Mouse (Mus musculus) small intestine, adult 2 months (tissue): ENCODE measurements around the gene Metrnl. TPM values are rescaled to one million over a fixed set of nuclear protein-coding genes. Genes with fewer than 3 reads are reported as not detected.
A peak's percentile ranks its signal among the peaks of the same experiment; 100 is the strongest.

Experiments used
- H3K27ac ChIP-seq: fragments of 200-500 bp; 2 replicates; pipeline ENCODE4 v1.5.1; 2012; ENCODE audit warnings: low read depth, low read length, control low read depth, inconsistent platforms; ENCODE audit not compliant: insufficient read depth
- H3K27me3 ChIP-seq: fragments of 200-500 bp; 2 replicates; pipeline ENCODE4 v1.6.1; 2012; ENCODE audit warnings: mild to moderate bottlenecking, moderate library complexity, low read length, inconsistent platforms; ENCODE audit not compliant: control insufficient read depth, insufficient read depth
- H3K36me3 ChIP-seq: fragments of 200-500 bp; 2 replicates; pipeline ENCODE4 v1.6.1; 2012; ENCODE audit warnings: mild to moderate bottlenecking, low read length, control low read depth, inconsistent platforms; ENCODE audit not compliant: control insufficient read depth, insufficient read depth
- H3K4me1 ChIP-seq: fragments of 200-500 bp; 2 replicates; pipeline ENCODE4 v1.6.1; 2012; ENCODE audit warnings: low read length, inconsistent platforms, mixed read lengths; ENCODE audit not compliant: control insufficient read depth, insufficient read depth, insufficient read length
- H3K4me3 ChIP-seq: fragments of 200-500 bp; 2 replicates; pipeline ENCODE4 v1.5.1; 2012; ENCODE audit warnings: low read depth, mild to moderate bottlenecking, control low read depth, inconsistent platforms, low read length, moderate library complexity
- CTCF ChIP-seq: fragments of 200-500 bp; IDR thresholded peaks from 2 replicates; pipeline ENCODE4 v1.5.1; 2012; ENCODE audit warnings: low read depth, mild to moderate bottlenecking, control low read depth, inconsistent platforms, low read length, moderate library complexity, mixed read lengths; ENCODE audit not compliant: insufficient replicate concordance, insufficient read length; ENCODE audit errors: extremely low read depth
- POLR2A ChIP-seq: fragments of 200-500 bp; IDR thresholded peaks from 2 replicates; pipeline ENCODE4 v1.6.1; 2012; ENCODE audit warnings: low read depth, mild to moderate bottlenecking, control low read depth, inconsistent platforms, low read length, moderate library complexity
- WGBS: fragments of 180-500 bp; shearing (Covaris S2); methylation state at CpG from one replicate; pipeline ENCODE4 v1.1.7; 2018; 5-methylcytosine and 5-hydroxymethylcytosine counted together
- polyA plus RNA-seq: library from polyadenylated mRNA; depleted of rRNA; stranded (reverse); fragments of >200 nt; gene quantifications from 2 replicates; pipeline ENCODE4 v1.2.3, GENCODE M21; 2012

The Metrnl gene
- polyA plus RNA-seq, 1 experiment, result 219 TPM

DNA sequence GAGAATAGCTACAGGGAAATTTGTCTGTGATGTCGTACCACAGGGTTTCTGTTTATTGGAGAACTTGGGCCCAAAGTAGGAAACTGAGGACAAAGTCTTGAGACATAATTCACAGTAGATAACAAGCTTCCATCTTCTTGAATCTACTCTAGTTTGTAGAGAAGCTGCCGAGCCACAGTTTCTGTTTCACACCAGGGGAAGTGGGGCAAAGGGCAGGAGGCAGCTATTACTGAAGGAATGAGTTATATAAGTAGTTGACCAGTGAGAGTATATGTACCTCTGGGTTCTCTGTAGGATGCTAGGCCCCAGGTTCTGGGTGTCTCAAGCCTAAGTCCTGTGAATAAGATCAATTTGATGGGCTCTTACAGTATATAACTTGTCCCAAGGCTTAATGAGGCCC is 12.2 kb downstream of the Metrnl start:
- 25% methylated on average over 2 of the region's 2 CpGs for WGBS
- Histone ChIP-seq H3K36me3 (peaks cover 56% of the 10 kb centered on the region), H3K4me1 (peaks cover 49% of the 10 kb centered on the region), H3K4me3 (no peak overlapping the region), H3K27me3 (no peaks in the 10 kb centered on the region), H3K27ac (peak overlapping the region; percentile 100)
- TF ChIP-seq POLR2A (no peak), CTCF (no peak)

DNA sequence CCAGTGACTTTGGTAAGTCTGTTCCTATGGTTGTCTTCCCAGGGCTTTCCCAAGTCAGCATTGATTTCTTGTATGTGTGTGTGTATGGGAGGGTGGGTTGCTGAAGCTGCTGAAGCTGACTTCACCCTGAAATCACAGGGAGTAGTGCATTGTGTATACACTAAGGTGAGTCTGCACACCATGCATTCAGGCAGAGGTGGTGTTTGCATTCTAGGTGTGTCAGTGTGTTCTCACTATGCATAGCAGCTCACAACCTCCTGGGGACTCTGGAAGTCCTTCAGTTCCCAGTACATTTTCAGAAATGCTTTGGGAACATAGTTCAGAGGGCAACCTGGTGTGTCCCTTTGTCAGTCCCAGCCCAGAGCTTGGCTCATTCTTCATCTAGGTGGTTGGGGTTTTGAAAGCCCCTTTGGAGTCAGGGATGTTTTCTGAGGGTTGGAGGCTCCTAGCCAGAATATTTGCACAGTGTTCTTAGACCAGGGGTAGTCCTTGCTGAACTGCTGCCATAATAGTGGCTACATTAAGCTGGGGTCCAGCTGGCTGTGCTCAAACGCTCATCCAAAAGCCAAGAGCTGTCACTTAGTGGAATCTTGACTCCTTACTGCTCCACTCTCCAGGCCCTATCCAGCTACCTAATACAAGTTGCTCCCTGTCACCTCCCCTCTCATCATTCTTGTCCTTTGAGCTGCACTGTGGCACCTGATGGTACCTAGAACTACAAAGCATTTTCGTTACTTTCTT is 13.6 kb downstream of the Metrnl start:
- WGBS, result 82% methylated on average over 2 of the region's 2 CpGs
- Histone ChIP-seq H3K27me3 (no peaks in the 10 kb centered on the region), H3K4me3 (no peak overlapping the region), H3K4me1 (peaks cover 57% of the 10 kb centered on the region), H3K36me3 (peaks cover 48% of the 10 kb centered on the region), H3K27ac (peak overlapping the region; percentile 100; the same call in 1 of the 2 replicates)
- TF ChIP-seq CTCF (no peak), POLR2A (no peak)

DNA sequence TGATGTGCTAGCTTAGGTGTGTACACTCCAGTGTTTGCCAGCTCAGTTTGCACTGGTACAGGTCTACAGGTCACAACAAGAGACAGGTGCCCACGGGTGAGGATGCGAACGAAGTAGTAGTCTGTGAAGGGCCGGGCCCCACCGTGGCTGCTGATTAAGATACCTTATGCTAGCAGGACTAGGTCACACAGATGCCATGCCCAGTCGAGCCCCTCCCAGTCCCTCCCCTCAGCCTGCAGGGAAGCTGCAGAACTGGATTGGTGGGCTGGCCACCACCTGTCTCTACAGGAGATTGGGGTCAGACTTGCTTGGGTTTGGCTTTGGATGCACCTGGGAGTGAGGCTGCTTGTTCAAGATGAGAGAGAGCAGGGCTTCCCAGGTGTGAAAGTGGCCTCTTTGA is 16.4 kb downstream of the Metrnl start:
- WGBS, result 18% methylated on average over 6 of the region's 6 CpGs
- Histone ChIP-seq H3K27ac (0 out of 2 replicates have a peak overlapping the region, but pooled peaks have one; percentile 1), H3K36me3 (peaks cover 36% of the 10 kb centered on the region), H3K4me1 (peaks cover 36% of the 10 kb centered on the region), H3K27me3 (no peaks in the 10 kb centered on the region), H3K4me3 (no peak overlapping the region)
- no peak for TF ChIP-seq CTCF
- TF ChIP-seq POLR2A, result no peak

GRCm38 (mm10) chr11:121720752-121721151 is 19.4 kb downstream of the Metrnl start:
- Histone ChIP-seq H3K36me3 (peaks cover 21% of the 10 kb centered on the region), H3K27ac (no peak overlapping the region), H3K4me3 (no peak overlapping the region), H3K27me3 (no peaks in the 10 kb centered on the region), H3K4me1 (peaks cover 23% of the 10 kb centered on the region)
- TF ChIP-seq CTCF, result no peak
- TF ChIP-seq POLR2A, result no peak
- 81% methylated on average over 3 of the region's 3 CpGs for WGBS

DNA sequence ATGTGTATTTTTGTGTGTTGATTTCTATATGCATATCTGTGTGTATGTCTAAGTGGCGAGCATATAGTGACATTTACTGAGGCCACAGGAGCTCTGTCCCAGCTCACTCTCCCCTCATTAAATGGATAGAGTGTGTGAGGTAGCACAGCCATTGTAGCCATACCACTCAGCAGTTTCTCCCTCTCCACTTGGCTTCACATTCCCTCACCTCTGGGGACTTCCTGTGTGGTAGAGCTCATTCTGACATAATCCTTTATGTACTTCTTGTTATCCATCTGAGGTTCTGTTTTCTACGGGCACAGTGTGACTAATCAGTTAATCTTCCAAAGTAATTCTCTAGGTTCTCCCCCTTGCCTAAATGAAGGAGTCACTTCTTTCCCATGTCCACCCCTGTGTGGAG is 21.1 kb downstream of the Metrnl start:
- WGBS, result 87% methylated on average over 2 of the region's 2 CpGs
- TF ChIP-seq CTCF (no peak), POLR2A (no peak)
- peaks cover 22% of the 10 kb centered on the region for H3K4me1 ChIP-seq
- H3K4me3 ChIP-seq, result no peak overlapping the region
- peaks cover 7% of the 10 kb centered on the region; the same call in 1 of the 2 replicates for H3K36me3 ChIP-seq
- no peaks in the 10 kb centered on the region for H3K27me3 ChIP-seq
- H3K27ac ChIP-seq, result no peak overlapping the region

DNA sequence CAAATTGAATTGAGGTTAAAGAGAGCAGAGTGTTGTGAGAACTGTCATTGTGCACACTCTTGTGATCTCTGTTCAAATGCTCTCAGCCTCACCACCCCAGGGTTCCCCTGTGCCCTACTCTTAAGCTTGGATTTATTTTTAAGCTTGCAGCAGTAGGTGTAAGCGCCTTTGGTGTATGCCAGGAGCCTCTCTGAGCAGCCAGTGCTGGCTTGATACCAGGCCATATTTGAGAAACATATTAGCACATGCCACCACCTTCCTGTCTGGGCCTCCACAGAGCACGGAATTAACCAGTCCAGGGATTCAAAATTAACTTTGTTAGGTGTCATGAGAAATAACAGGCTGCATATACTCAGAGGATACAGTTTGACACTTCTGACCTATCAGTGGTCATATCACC is 25.3 kb downstream of the Metrnl start:
- no peak overlapping the region for H3K27ac ChIP-seq
- no peaks in the 10 kb centered on the region for H3K27me3 ChIP-seq
- no peaks in the 10 kb centered on the region for H3K36me3 ChIP-seq
- no peak overlapping the region for H3K4me3 ChIP-seq
- peaks cover 3% of the 10 kb centered on the region; the same call in 1 of the 2 replicates for H3K4me1 ChIP-seq
- no peak for TF ChIP-seq CTCF
- TF ChIP-seq POLR2A, result no peak
- 86% methylated on average over 2 of the region's 2 CpGs for WGBS

- no peaks in the 10 kb centered on the region for H3K4me1 ChIP-seq
- 68% methylated on average over 1 of the region's 1 CpGs for WGBS
- TF ChIP-seq POLR2A, result no peak
- TF ChIP-seq CTCF, result no peak
- no peak overlapping the region for H3K4me3 ChIP-seq
- no peaks in the 10 kb centered on the region for H3K27me3 ChIP-seq
- H3K36me3 ChIP-seq, result no peaks in the 10 kb centered on the region
- H3K27ac ChIP-seq, result no peak overlapping the region
Observed at GRCm38 (mm10) chr11:121734184-121734583, 32.8 kb downstream of the Metrnl start.
